Mouse (Mus musculus): Measurements from ENCODE around the gene B4galnt1.
"Not testable (repeated sequence)": the region's sequence is repeated elsewhere in the genome, so short reads cannot be mapped to it uniquely, and the experiment has no call there.

The B4galnt1 gene

GRCm38 (mm10) chr10:127189116-127189650, 24.2 kb downstream of the B4galnt1 start:
- peak; percentile 51 for DNase-seq (ENCODE audit: low spot score)

GRCm38 (mm10) chr10:127189651-127190381, 24.8 kb downstream of the B4galnt1 start, which contains the start of gene Arhgef25:
Gene Arhgef25 (minus strand): TSS chr10:127190083.
- peak; percentile 52 for DNase-seq (ENCODE audit: low spot score)

- DNase-seq (ENCODE audit: low spot score) = no peak
Observed at GRCm38 (mm10) chr10:127190398-127191190, 25.6 kb downstream of the B4galnt1 start.

- peak; percentile 9 for DNase-seq (ENCODE audit: low spot score)
Observed at GRCm38 (mm10) chr10:127191191-127192056, 26.4 kb downstream of the B4galnt1 start.

GRCm38 (mm10) chr10:127192057-127192328, 27.0 kb downstream of the B4galnt1 start:
- not testable (repeated sequence) for DNase-seq (ENCODE audit: low spot score)

GRCm38 (mm10) chr10:127193011-127193410, 28.0 kb downstream of the B4galnt1 start:
- DNase-seq (ENCODE audit: low spot score) = no peak

GRCm38 (mm10) chr10:127194428-127195327, 29.7 kb downstream of the B4galnt1 start:
- peak; percentile 78 for DNase-seq (ENCODE audit: low spot score)

GRCm38 (mm10) chr10:127195328-127196129, 30.5 kb downstream of the B4galnt1 start, which contains the start of gene Dtx3:
Gene Dtx3 (minus strand): TSS chr10:127195728.
- peak; percentile 59 for DNase-seq (ENCODE audit: low spot score)

- peak; percentile 75 for DNase-seq (ENCODE audit: low spot score)
Observed at GRCm38 (mm10) chr10:127196392-127196791, 31.4 kb downstream of the B4galnt1 start.

GRCm38 (mm10) chr10:127197104-127197503, 32.1 kb downstream of the B4galnt1 start:
- DNase-seq (ENCODE audit: low spot score) = peak; percentile 8

GRCm38 (mm10) chr10:127197505-127198110, 32.6 kb downstream of the B4galnt1 start:
- no peak for DNase-seq (ENCODE audit: low spot score)

GRCm38 (mm10) chr10:127198492-127198891, 33.5 kb downstream of the B4galnt1 start:
- no peak for DNase-seq (ENCODE audit: low spot score)

- DNase-seq (ENCODE audit: low spot score) = no peak
Observed at GRCm38 (mm10) chr10:127199068-127199467, 34.0 kb downstream of the B4galnt1 start.

- no peak for DNase-seq (ENCODE audit: low spot score)
Observed at GRCm38 (mm10) chr10:127199474-127199873, 34.4 kb downstream of the B4galnt1 start.

- DNase-seq (ENCODE audit: low spot score) = no peak
Observed at GRCm38 (mm10) chr10:127200279-127200678, 35.3 kb downstream of the B4galnt1 start.

GRCm38 (mm10) chr10:127203106-127203505, 38.1 kb downstream of the B4galnt1 start:
- DNase-seq (ENCODE audit: low spot score) = no peak

GRCm38 (mm10) chr10:127204589-127204988, 39.6 kb downstream of the B4galnt1 start:
- no peak for DNase-seq (ENCODE audit: low spot score)

GRCm38 (mm10) chr10:127205373-127205772, 40.3 kb downstream of the B4galnt1 start:
- DNase-seq (ENCODE audit: low spot score) = no peak

GRCm38 (mm10) chr10:127208921-127209320, 43.9 kb downstream of the B4galnt1 start:
- no peak for DNase-seq (ENCODE audit: low spot score)
